11 mouse cellular contexts compared by ENCODE assay signal in genomic region chr6:64688181-64688944, GRCm38 (mm10). TPM values are rescaled to one million over a fixed set of nuclear protein-coding genes. Genes with fewer than 3 reads are reported as not detected.
DNase-seq lines count a peak whose midpoint lies in the region; ATAC-seq lines count a peak whose summit lies in the region.
"Had no signal": no experiment of that assay in that cellular context is flagged by ENCODE, and none has a peak within 500 bp of the region (broad histone marks: within the 10 kb centered on the region; RNA-seq: fewer than 3 reads in every experiment).

No protein-coding gene starts in this region.

- peak overlapping the region; percentile 10; the same call in 1 of the 2 replicates for H3K27ac ChIP-seq in forebrain, embryonic 13.5 days
- H3K27ac ChIP-seq in midbrain, embryonic 11.5 days (ENCODE audit: low read depth, low read length), result no peak overlapping the region
- H3K27ac ChIP-seq: lung, embryonic 15.5 days had no signal

- peak overlapping the region; percentile 56 for H3K4me2 ChIP-seq in forebrain, embryonic 13.5 days
- H3K4me2 ChIP-seq in midbrain, embryonic 11.5 days, result peak overlapping the region; percentile 42
- H3K4me2 ChIP-seq: lung, embryonic 15.5 days had no signal

- ATAC-seq in forebrain, embryonic 13.5 days, result peak; percentile 77
- peak; percentile 63 for ATAC-seq in midbrain, embryonic 11.5 days (ENCODE audit: low FRiP score)

- H3K27me3 ChIP-seq in forebrain, embryonic 13.5 days, result no peaks in the 10 kb centered on the region
- peaks cover 25% of the 10 kb centered on the region for H3K27me3 ChIP-seq in midbrain, embryonic 11.5 days (ENCODE audit: control insufficient read depth, insufficient read depth, low read length)
- H3K27me3 ChIP-seq: lung, embryonic 15.5 days had no signal

- H3K9me3 ChIP-seq in forebrain, embryonic 13.5 days (replicated peaks), result no peaks in the 10 kb centered on the region
- no peaks in the 10 kb centered on the region for H3K9me3 ChIP-seq in midbrain, embryonic 11.5 days (ENCODE audit: control insufficient read depth, low read length)
- H3K9me3 ChIP-seq: lung, embryonic 15.5 days had no signal

- no peaks in the 10 kb centered on the region for H3K36me3 ChIP-seq in forebrain, embryonic 13.5 days (ENCODE audit: poor library complexity, severe bottlenecking)
- H3K36me3 ChIP-seq in midbrain, embryonic 11.5 days (ENCODE audit: control insufficient read depth, insufficient read depth, low read length), result no peaks in the 10 kb centered on the region
- H3K36me3 ChIP-seq: lung, embryonic 15.5 days had no signal

- 2% methylated on average over 19 of the region's 19 CpGs for WGBS in forebrain, embryonic 13.5 days
- 3% methylated on average over 19 of the region's 19 CpGs for WGBS in midbrain, embryonic 11.5 days

- DNase-seq in cerebellum, postnatal 4 days (ENCODE audit: low spot score in 2 of 2), result peak; percentile 30 to 35
- no peak for DNase-seq in cerebellum, adult 9-10 months
- DNase-seq in ES-CJ7 (ENCODE audit: low read depth, low spot score), result peak; percentile 35
- DNase-seq in midbrain, embryonic 11.5 days (ENCODE audit: low spot score, missing footprints), result peak; percentile 93
- no peak for DNase-seq in lung, adult 18-20 months
- no peak for DNase-seq in natural killer cell, adult 2 months (ENCODE audit: low spot score in 2 of 2)
- DNase-seq in kidney, postnatal 14 days, result no peak
- DNase-seq: kidney, postnatal 36 days; thymus, adult 18-20 months had no signal

- peak overlapping the region; percentile 1; the same call in 1 of the 2 replicates for H3K9ac ChIP-seq in forebrain, embryonic 13.5 days
- no peak overlapping the region for H3K9ac ChIP-seq in midbrain, embryonic 11.5 days (ENCODE audit: low read length)
- H3K9ac ChIP-seq: lung, embryonic 15.5 days had no signal

- H3K4me1 ChIP-seq in forebrain, embryonic 13.5 days, result peaks cover 11% of the 10 kb centered on the region
- peaks cover 9% of the 10 kb centered on the region for H3K4me1 ChIP-seq in midbrain, embryonic 11.5 days (ENCODE audit: control insufficient read depth, insufficient read depth, low read length)
- H3K4me1 ChIP-seq: lung, embryonic 15.5 days had no signal

- peak overlapping the region; percentile 21 for H3K4me3 ChIP-seq in forebrain, embryonic 13.5 days
- H3K4me3 ChIP-seq in midbrain, embryonic 11.5 days (ENCODE audit: low read depth, low read length), result no peak overlapping the region
- H3K4me3 ChIP-seq: lung, embryonic 15.5 days had no signal

RNA-seq across cellular contexts. Expression of gene Atoh1, which starts 40.6 kb away (rescaled TPM):
- not detected in 2 replicates for polyA plus RNA-seq in forebrain, embryonic 13.5 days (2015; fragmentation: Nextera tagmentation; extraction: Ambion mirVana)
- polyA plus RNA-seq in midbrain, embryonic 11.5 days (2014; fragmentation: Nextera tagmentation; extraction: Ambion mirVana), result 0.97 and 1.4 TPM in 2 replicates
- polyA plus RNA-seq: lung, embryonic 15.5 days had no signal

Comparison
In these comparisons a context has a peak if more than half of its experiments do, and no peak if none do; other contexts are left out.
1. DNase-seq: peak in cerebellum, postnatal 4 days (2 of 2), ES-CJ7 (single experiment) and midbrain, embryonic 11.5 days (single experiment); none in cerebellum, adult 9-10 months (single experiment), lung, adult 18-20 months (0 of 2), natural killer cell, adult 2 months (0 of 2) and kidney, postnatal 14 days (single experiment).